Mouse (Mus musculus) heart, embryonic 12.5 days (tissue): ENCODE results near the gene Tmem94. TPM values are rescaled to one million over a fixed set of nuclear protein-coding genes. Genes with fewer than 3 reads are reported as not detected.

ENCODE experiments used
- ATAC-seq: fragments of 200-750 bp; cut with Nextera tagmentation; 2 replicates; pipeline ENCODE4 v1.8.0; 2017; ENCODE audit warnings: moderate TSS enrichment, moderate library complexity; ENCODE audit not compliant: insufficient number of reproducible peaks, low FRiP score
- H3K27ac ChIP-seq: fragments of 300-500 bp; sonication (generic); 2 replicates; pipeline ENCODE4 v1.5.1; 2016; ENCODE audit warnings: mild to moderate bottlenecking, moderate library complexity; ENCODE audit not compliant: poor library complexity, severe bottlenecking
- H3K27me3 ChIP-seq: fragments of 300-500 bp; sonication (generic); replicated peaks from 2 replicates; pipeline ENCODE4 v1.6.1; 2016; ENCODE audit warnings: mild to moderate bottlenecking, moderate library complexity
- H3K36me3 ChIP-seq: fragments of 300-500 bp; sonication (generic); 2 replicates; pipeline ENCODE4 v1.6.1; 2016; ENCODE audit warnings: mild to moderate bottlenecking, moderate library complexity
- H3K4me1 ChIP-seq: fragments of 300-500 bp; sonication (generic); replicated peaks from 2 replicates; pipeline ENCODE4 v1.6.1; 2016; ENCODE audit warnings: mild to moderate bottlenecking
- H3K4me2 ChIP-seq: fragments of 300-500 bp; sonication (generic); 2 replicates; pipeline ENCODE4 v1.6.1; 2016; ENCODE audit warnings: mild to moderate bottlenecking, moderate library complexity
- H3K4me3 ChIP-seq: fragments of 300-500 bp; sonication (generic); 2 replicates; pipeline ENCODE4 v1.5.1; 2016; ENCODE audit warnings: mild to moderate bottlenecking
- H3K9ac ChIP-seq: fragments of 300-500 bp; sonication (generic); 2 replicates; pipeline ENCODE4 v1.6.1; 2016; ENCODE audit warnings: mild to moderate bottlenecking, moderate library complexity
- H3K9me3 ChIP-seq: fragments of 300-500 bp; sonication (generic); replicated peaks from 2 replicates; pipeline ENCODE4 v1.6.1; 2016; ENCODE audit warnings: mild to moderate bottlenecking, moderate library complexity
- WGBS: fragments of 180-500 bp; shearing (Covaris S2); methylation state at CpG from one replicate; pipeline ENCODE4 v1.1.7; 2016; 5-methylcytosine and 5-hydroxymethylcytosine counted together
- polyA plus RNA-seq: library from polyadenylated mRNA; unstranded; fragments of >200 nt; fragmentation: Nextera tagmentation; extraction: Ambion mirVana; gene quantifications from 2 replicates; pipeline ENCODE4 v1.2.1, GENCODE M21; 2016

Tmem94 gene
- polyA plus RNA-seq, 1 experiment from 2014 or later, result 52.4 TPM

DNA sequence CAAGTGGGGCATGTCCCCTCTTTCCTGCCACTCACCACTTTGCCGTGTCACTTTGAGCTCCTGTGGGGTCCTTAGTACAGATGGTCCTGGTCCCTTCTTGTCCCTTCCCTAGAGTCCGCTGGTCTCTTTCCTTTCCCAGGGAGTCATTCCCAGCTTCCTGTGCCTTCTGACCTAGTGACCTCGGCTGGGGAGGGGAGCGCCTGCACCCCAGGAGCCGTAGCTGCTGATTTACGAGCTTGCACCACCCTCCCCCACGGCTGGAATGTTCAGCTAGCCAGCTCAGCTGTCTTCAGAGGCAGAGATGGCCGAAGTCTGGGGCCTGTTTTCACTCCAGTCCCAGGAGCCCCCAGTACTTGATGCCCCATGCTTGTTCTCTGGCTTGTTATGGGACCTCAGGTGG is 67.3 kb downstream of the Tmem94 start:
- peaks cover 86% of the 10 kb centered on the region for H3K4me1 ChIP-seq
- H3K4me3 ChIP-seq, result no peak overlapping the region
- no peak for ATAC-seq
- WGBS, result 11% methylated on average over 8 of the region's 8 CpGs
- no peaks in the 10 kb centered on the region for H3K9me3 ChIP-seq
- H3K27me3 ChIP-seq, result no peaks in the 10 kb centered on the region
- H3K27ac ChIP-seq, result peak overlapping the region; percentile 91
- peak overlapping the region; percentile 38 for H3K4me2 ChIP-seq
- peak overlapping the region; percentile 57; the same call in 1 of the 2 replicates for H3K9ac ChIP-seq
- H3K36me3 ChIP-seq, result no peaks in the 10 kb centered on the region

GRCm38 (mm10) chr11:115833021-115833513 is 67.8 kb downstream of the Tmem94 start:
- H3K36me3 ChIP-seq, result no peaks in the 10 kb centered on the region
- H3K4me2 ChIP-seq, result peak overlapping the region; percentile 38
- no peak overlapping the region for H3K4me3 ChIP-seq
- ATAC-seq, result 0 out of 2 replicates have a peak, but pooled peaks have one; percentile 27
- peaks cover 90% of the 10 kb centered on the region for H3K4me1 ChIP-seq
- 0 out of 2 replicates have a peak overlapping the region, but pooled peaks have one; percentile 57 for H3K9ac ChIP-seq
- 5% methylated on average over 8 of the region's 8 CpGs for WGBS
- H3K9me3 ChIP-seq, result no peaks in the 10 kb centered on the region
- H3K27me3 ChIP-seq, result no peaks in the 10 kb centered on the region
- peak overlapping the region; percentile 91 for H3K27ac ChIP-seq

GRCm38 (mm10) chr11:115834033-115834432 is 68.8 kb downstream of the Tmem94 start:
- Histone ChIP-seq H3K36me3 (no peaks in the 10 kb centered on the region), H3K27me3 (no peaks in the 10 kb centered on the region), H3K4me1 (peaks cover 93% of the 10 kb centered on the region), H3K4me3 (no peak overlapping the region), H3K4me2 (no peak overlapping the region), H3K9me3 (no peaks in the 10 kb centered on the region), H3K27ac (peak overlapping the region; percentile 91), H3K9ac (no peak overlapping the region)
- ATAC-seq, result no peak
- WGBS, result 70% methylated on average over 6 of the region's 6 CpGs

- Histone ChIP-seq H3K36me3 (no peaks in the 10 kb centered on the region), H3K4me2 (no peak overlapping the region), H3K27ac (peak overlapping the region; percentile 57), H3K27me3 (no peaks in the 10 kb centered on the region), H3K4me1 (peaks cover 87% of the 10 kb centered on the region), H3K4me3 (no peak overlapping the region), H3K9me3 (no peaks in the 10 kb centered on the region), H3K9ac (no peak overlapping the region)
- WGBS, result 44% methylated on average over 11 of the region's 11 CpGs
- no peak for ATAC-seq
These were observed 71.6 kb downstream of the Tmem94 start for GRCm38 (mm10) chr11:115836656-115837395.

- no peaks in the 10 kb centered on the region for H3K27me3 ChIP-seq
- H3K36me3 ChIP-seq, result no peaks in the 10 kb centered on the region
- H3K9me3 ChIP-seq, result no peaks in the 10 kb centered on the region
- no peak overlapping the region for H3K4me2 ChIP-seq
- WGBS, result 90% methylated on average over 22 of the region's 22 CpGs
- H3K27ac ChIP-seq, result peak overlapping the region; percentile 57
- H3K4me3 ChIP-seq, result no peak overlapping the region
- no peak overlapping the region for H3K9ac ChIP-seq
- ATAC-seq, result no peak
- peaks cover 87% of the 10 kb centered on the region for H3K4me1 ChIP-seq
These were observed 72.5 kb downstream of the Tmem94 start for GRCm38 (mm10) chr11:115837606-115838345.

GRCm38 (mm10) chr11:115838895-115839311 is 73.7 kb downstream of the Tmem94 start:
- Histone ChIP-seq H3K4me3 (no peak overlapping the region), H3K9ac (no peak overlapping the region), H3K4me1 (peaks cover 87% of the 10 kb centered on the region), H3K9me3 (no peaks in the 10 kb centered on the region), H3K36me3 (no peaks in the 10 kb centered on the region), H3K27ac (peak overlapping the region; percentile 69), H3K27me3 (no peaks in the 10 kb centered on the region), H3K4me2 (no peak overlapping the region)
- WGBS, result 45% methylated on average over 4 of the region's 4 CpGs
- no peak for ATAC-seq

DNA sequence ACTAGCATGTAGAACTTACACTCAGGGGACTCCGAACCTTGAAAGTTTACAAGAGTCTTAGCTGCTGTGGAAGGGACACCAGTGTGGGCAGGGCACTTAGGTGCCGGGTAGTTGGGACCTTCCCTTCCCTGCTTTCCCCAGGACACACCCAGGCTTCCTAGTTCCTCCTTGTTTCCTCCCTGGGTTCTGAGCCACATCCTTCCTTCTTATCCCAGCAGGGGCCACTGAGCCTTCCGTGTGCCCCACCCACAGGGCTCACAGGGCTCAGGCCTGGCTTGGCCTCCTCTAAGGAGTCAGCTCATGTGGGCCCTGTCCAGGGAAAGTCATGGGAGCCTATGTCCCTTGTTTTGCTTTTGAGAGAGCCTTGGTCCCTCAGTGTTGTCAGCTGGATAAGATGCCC is 74.5 kb downstream of the Tmem94 start:
- H3K36me3 ChIP-seq, result peaks cover 3% of the 10 kb centered on the region
- H3K4me3 ChIP-seq, result no peak overlapping the region
- H3K4me1 ChIP-seq, result peaks cover 88% of the 10 kb centered on the region
- no peaks in the 10 kb centered on the region for H3K9me3 ChIP-seq
- ATAC-seq, result no peak
- no peaks in the 10 kb centered on the region for H3K27me3 ChIP-seq
- H3K9ac ChIP-seq, result peak overlapping the region; percentile 62; the same call in 1 of the 2 replicates
- H3K27ac ChIP-seq, result peak overlapping the region; percentile 69
- peak overlapping the region; percentile 3; the same call in 1 of the 2 replicates for H3K4me2 ChIP-seq
- WGBS, result 49% methylated on average over 3 of the region's 3 CpGs

- 83% methylated on average over 6 of the region's 6 CpGs for WGBS
- H3K4me3 ChIP-seq, result no peak overlapping the region
- peaks cover 85% of the 10 kb centered on the region for H3K4me1 ChIP-seq
These were observed 75.8 kb downstream of the Tmem94 start for GRCm38 (mm10) chr11:115841044-115841443.

DNA sequence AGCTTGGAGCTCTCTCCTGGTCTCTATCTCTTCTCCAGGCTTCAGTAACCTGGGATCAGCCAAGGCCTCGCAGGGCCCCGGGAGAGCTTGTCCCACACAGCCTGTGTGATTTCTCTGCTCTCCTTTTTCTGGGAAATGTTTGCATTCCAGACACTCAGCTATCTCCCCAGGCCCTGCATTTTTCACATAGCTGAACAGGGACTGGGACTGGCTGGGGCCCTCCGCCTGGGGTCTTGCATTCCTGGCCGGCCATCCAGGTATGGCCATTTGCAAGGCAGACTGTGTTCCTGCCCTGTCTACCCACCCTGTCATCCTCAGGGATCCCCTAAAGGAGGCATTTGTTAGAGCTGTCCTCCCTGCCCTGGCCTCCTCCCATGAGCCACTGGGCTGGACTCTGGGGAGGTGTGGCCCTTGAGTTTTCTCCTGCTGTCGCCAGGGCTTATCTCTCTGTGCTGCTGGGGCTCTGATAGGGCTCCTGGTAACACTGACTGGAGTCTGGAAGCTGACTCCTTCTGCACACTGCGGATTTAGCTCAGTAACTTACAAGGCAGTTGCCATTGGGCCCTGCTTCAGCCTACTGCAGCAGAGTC is 76.8 kb downstream of the Tmem94 start:
- no peak overlapping the region for H3K4me3 ChIP-seq
- under 1% methylated on average over 6 of the region's 6 CpGs for WGBS
- H3K27ac ChIP-seq, result peak overlapping the region; percentile 97
- H3K36me3 ChIP-seq, result peaks cover 27% of the 10 kb centered on the region
- H3K4me2 ChIP-seq, result peak overlapping the region; percentile 42
- H3K9ac ChIP-seq, result peak overlapping the region; percentile 43
- no peaks in the 10 kb centered on the region for H3K27me3 ChIP-seq
- peak; percentile 86 for ATAC-seq
- peaks cover 6% of the 10 kb centered on the region for H3K9me3 ChIP-seq
- peaks cover 75% of the 10 kb centered on the region for H3K4me1 ChIP-seq

More at GRCm38 (mm10) chr11:115841044-115841443, 75.8 kb downstream of the Tmem94 start:
- ATAC-seq, result no peak
- Histone ChIP-seq H3K9ac (no peak overlapping the region), H3K36me3 (peaks cover 16% of the 10 kb centered on the region), H3K27me3 (no peaks in the 10 kb centered on the region), H3K4me2 (no peak overlapping the region), H3K27ac (peak overlapping the region; percentile 97), H3K9me3 (peaks cover 6% of the 10 kb centered on the region)

DNA sequence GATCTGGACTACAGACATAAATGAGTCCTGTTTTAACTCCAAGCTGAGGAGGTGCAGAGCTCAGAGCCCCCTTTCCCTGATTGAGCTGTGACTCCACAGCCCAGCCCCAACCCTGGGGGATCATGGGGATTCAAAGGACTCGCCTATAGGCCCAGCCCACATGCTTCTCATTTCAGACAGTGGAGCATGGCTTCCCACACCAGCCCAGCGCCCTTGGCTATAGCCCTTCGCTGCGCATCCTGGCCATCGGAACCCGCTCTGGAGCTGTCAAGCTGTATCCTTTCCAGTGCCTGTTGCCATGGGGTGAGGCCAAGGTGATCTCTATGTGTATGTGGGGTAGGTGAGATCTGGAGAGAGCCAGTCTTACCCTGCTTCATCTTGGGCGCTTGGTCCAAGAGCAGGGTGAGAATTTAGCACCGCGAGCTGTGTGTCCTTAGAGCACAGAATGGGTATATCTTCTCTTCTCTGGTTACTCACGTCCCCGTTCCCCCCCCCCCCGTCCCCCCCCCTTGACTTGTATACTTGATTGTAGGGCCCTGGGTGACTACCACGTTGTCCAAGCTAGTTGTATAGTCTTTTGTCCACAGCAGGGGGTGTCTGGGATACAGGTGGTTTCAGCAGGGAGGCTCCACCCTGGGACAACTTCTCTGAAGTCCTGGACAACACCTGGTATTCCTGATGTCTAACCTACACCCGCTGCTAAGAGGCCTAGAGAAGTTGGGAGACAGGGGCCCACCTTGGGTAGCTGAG is 78.1 kb downstream of the Tmem94 start:
- 84% methylated on average over 11 of the region's 14 CpGs for WGBS
- peak overlapping the region; percentile 97 for H3K27ac ChIP-seq
- no peak for ATAC-seq

More for the DNA sequence above, 78.1 kb downstream of the Tmem94 start:
- H3K27me3 ChIP-seq, result no peaks in the 10 kb centered on the region
- H3K4me2 ChIP-seq, result peak overlapping the region; percentile 42; the same call in 1 of the 2 replicates
- H3K4me1 ChIP-seq, result peaks cover 63% of the 10 kb centered on the region
- peaks cover 6% of the 10 kb centered on the region for H3K9me3 ChIP-seq
- H3K36me3 ChIP-seq, result peaks cover 39% of the 10 kb centered on the region
- no peak overlapping the region for H3K4me3 ChIP-seq
- H3K9ac ChIP-seq, result peak overlapping the region; percentile 43; the same call in 1 of the 2 replicates
